Mouse (Mus musculus): ENCODE measurements around the gene Nanog. TPM values are rescaled to one million over a fixed set of nuclear protein-coding genes. Genes with fewer than 3 reads are reported as not detected.
A peak's percentile ranks its signal among the peaks of the same experiment; 100 is the strongest.

Gene Nanog
- polyA plus RNA-seq, 1 experiment from 2014 or later, result 0.09 TPM

DNA sequence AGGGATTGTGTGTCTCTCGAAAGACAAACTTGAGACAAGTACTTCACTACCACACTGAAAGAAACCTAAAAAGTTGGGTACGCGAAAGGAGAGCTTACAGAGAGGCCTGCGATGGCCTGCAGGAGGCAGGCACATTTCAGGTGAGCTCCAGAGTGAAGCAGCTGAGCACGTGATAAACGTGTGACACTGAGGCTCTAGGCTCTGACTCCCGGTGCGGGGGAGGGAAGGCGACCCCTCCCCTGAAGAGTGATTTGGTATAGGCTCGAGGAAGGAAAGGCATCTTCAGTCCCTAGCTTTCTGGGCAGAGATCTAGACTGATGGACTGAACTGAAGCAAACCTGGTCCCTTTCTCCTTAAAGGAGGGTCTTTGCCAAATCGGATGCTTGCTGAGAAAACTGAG is 36.1 kb downstream of the Nanog start:
- ATAC-seq (ENCODE audit: low FRiP score, low read depth), result 0 out of 2 replicates have a peak, but pooled peaks have one; percentile 17
- H3K9me3 ChIP-seq, result no peaks in the 10 kb centered on the region
- H3K27ac ChIP-seq (replicated peaks), result no peak overlapping the region
- H3K36me3 ChIP-seq, result no peaks in the 10 kb centered on the region
- peaks cover 27% of the 10 kb centered on the region for H3K4me1 ChIP-seq (replicated peaks)
- H3K4me3 ChIP-seq, result peak overlapping the region; percentile 6; the same call in 1 of the 2 replicates
- H3K4me2 ChIP-seq, result peak overlapping the region; percentile 5
- peaks cover 20% of the 10 kb centered on the region for H3K27me3 ChIP-seq
- no peak overlapping the region for H3K9ac ChIP-seq
- WGBS, result 23% methylated on average over 11 of the region's 11 CpGs

DNA sequence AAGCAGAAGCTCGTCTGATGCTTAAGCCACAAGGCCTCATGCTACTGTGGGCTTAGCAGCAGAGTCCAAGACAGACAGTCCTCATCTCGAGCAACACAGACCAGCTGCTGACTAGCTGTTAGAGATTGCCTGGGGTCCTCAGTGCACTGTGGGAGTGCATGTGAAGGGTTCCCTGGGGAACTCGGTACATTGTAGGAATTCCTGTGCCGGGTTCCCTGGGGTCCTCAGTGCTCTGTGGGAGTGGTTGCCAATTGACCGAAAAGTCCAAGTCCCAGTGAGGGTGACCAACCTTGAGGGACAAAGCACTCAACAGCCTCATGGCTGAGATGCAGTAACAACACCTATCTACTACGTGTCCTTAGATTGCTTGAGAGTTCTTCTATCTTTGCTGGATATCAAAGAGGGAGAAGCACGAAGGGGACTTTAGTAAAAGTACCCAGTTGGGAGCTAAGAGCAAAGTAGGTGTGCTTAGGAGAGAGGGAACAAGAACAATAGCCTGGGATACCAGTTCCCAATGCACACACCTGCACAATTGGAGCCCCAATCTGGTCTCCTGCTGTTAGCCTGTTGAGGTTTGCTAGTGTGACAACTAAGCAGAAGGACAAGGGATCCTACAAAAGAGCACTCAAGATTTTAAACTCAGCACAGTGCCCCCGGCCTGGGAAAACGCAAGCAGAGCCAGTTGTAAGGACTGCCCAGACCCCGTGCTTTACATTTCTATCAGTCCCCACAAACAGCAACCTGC is 37.4 kb downstream of the Nanog start:
- WGBS, result 30% methylated on average over 10 of the region's 10 CpGs
- H3K4me2 ChIP-seq, result no peak overlapping the region

DNA sequence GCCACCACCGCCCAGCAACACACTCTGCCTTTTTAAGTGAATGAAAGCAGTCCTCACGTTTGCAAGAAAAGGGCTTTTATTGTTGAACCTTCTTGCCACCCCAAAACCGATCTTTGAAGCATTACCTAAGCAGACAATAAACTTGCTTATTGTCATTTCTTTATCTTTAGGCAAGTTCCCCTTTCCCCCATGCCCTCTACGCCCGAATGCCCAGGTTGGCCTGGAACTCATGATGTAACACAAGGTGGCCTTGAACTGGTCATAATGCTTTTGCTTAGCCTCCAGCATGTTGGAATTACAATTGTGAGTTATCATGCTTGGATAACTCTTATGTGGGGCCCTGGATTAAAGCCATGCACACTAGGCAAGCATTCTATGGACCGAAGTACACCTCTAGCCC is 43.3 kb downstream of the Nanog start:
- ATAC-seq (ENCODE audit: low FRiP score, low read depth), result no peak
- no peaks in the 10 kb centered on the region for H3K4me1 ChIP-seq (replicated peaks)
- no peaks in the 10 kb centered on the region for H3K36me3 ChIP-seq
- no peak overlapping the region for H3K4me2 ChIP-seq
- H3K4me3 ChIP-seq, result no peak overlapping the region
- H3K27ac ChIP-seq (replicated peaks), result no peak overlapping the region
- H3K9me3 ChIP-seq, result no peaks in the 10 kb centered on the region
- H3K27me3 ChIP-seq, result 0 out of 2 replicates have a peak, but pooled peaks cover 6% of the 10 kb centered on the region
- H3K9ac ChIP-seq, result no peak overlapping the region
- WGBS, result 89% methylated on average over 6 of the region's 6 CpGs

More for the DNA sequence above, 37.4 kb downstream of the Nanog start:
- H3K27ac ChIP-seq (replicated peaks), result no peak overlapping the region
- no peaks in the 10 kb centered on the region for H3K36me3 ChIP-seq
- no peaks in the 10 kb centered on the region for H3K9me3 ChIP-seq
- no peak for ATAC-seq (ENCODE audit: low FRiP score, low read depth)
- peaks cover 25% of the 10 kb centered on the region for H3K4me1 ChIP-seq (replicated peaks)
- no peak overlapping the region for H3K4me3 ChIP-seq
- peaks cover 20% of the 10 kb centered on the region for H3K27me3 ChIP-seq
- no peak overlapping the region for H3K9ac ChIP-seq

DNA sequence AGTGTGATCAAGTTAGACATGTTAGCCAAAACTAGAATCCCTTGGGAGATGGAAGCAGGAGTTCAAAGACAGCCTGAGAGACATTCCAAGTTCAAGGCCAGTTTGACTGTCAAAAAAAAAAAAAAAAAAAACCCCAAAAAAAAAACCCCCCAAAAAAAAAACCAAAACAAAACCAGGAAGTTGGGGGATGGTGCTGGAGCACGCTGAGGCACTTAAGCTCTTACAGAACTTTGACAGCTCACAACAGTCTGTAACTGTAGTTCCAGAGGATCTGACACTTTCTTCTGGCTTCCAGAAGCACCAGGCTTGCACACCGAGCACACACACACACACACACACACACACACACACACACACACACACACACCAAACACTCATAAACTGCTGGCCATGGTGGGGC is 48.6 kb downstream of the Nanog start:
- no peak for ATAC-seq (ENCODE audit: low FRiP score, low read depth)
- Histone ChIP-seq H3K9ac (no peak overlapping the region), H3K4me3 (no peak overlapping the region), H3K36me3 (no peaks in the 10 kb centered on the region), H3K9me3 (no peaks in the 10 kb centered on the region), H3K27ac (replicated peaks) (no peak overlapping the region), H3K4me1 (replicated peaks) (0 out of 2 replicates have a peak, but pooled peaks cover 3% of the 10 kb centered on the region), H3K27me3 (no peaks in the 10 kb centered on the region), H3K4me2 (no peak overlapping the region)
- 51% methylated on average over 2 of the region's 2 CpGs for WGBS

DNA sequence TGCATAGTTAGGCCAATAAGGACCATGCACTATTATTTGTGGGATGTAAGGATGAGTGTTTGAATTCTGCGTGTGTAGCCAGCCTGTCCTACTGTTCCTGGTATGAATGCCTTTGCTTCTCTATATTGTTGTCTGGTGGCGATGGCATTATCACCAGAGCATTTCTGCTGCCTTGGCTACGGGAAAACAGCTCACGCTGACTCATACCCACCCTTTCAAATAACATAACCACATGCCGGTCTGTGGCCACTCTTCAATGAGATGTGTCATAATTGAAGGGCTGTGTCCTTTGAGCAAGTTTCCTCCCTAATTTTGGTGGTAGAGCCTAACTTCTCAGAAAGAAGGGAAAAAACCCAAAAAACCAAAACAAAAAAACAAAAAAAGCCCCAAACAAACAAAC is 51.4 kb downstream of the Nanog start:
- peaks cover 16% of the 10 kb centered on the region; the same call in 1 of the 2 replicates for H3K4me1 ChIP-seq (replicated peaks)
- no peak overlapping the region for H3K4me2 ChIP-seq
- H3K9me3 ChIP-seq, result no peaks in the 10 kb centered on the region
- no peaks in the 10 kb centered on the region for H3K36me3 ChIP-seq
- WGBS, result 32% methylated on average over 5 of the region's 5 CpGs
- no peak overlapping the region for H3K4me3 ChIP-seq
- ATAC-seq (ENCODE audit: low FRiP score, low read depth), result no peak
- H3K27me3 ChIP-seq, result no peaks in the 10 kb centered on the region
- no peak overlapping the region for H3K9ac ChIP-seq
- no peak overlapping the region for H3K27ac ChIP-seq (replicated peaks)

DNA sequence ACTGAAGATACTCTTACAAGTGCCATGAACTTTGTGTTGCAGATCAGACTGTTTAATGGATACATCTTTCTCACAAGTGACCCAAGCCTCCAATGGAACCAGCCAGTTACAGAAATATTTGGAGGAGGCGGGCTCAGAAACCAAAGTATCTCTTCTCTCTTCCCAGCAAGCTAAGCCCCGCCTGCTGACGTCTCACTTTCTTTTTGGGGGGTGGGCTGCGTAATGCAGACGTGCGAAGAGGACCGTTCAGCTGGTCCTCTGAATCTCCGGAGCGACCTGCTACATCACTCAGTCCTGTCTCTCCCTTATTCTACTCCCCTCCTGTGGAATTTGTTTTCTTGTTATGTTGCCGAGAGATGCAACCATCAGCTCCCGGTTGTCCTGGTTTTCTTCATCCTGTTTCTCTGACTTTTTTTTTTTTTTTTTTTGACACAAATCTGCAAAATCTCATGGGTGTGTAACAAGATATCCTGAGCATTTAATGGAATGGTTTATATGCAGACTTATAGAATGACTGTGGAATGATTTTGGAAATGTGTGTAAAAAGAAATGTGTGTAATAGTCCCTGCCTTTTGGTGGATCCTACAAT is 53.8 kb downstream of the Nanog start:
- no peaks in the 10 kb centered on the region for H3K9me3 ChIP-seq
- H3K27ac ChIP-seq (replicated peaks), result peak overlapping the region; percentile 75
- peak overlapping the region; percentile 45 for H3K4me3 ChIP-seq
- peak overlapping the region; percentile 54 for H3K4me2 ChIP-seq
- H3K36me3 ChIP-seq, result no peaks in the 10 kb centered on the region
- ATAC-seq (ENCODE audit: low FRiP score, low read depth), result peak; percentile 67
- no peaks in the 10 kb centered on the region for H3K27me3 ChIP-seq
- 1% methylated on average over 11 of the region's 11 CpGs for WGBS
- H3K4me1 ChIP-seq (replicated peaks), result peaks cover 28% of the 10 kb centered on the region
- H3K9ac ChIP-seq, result peak overlapping the region; percentile 61

DNA sequence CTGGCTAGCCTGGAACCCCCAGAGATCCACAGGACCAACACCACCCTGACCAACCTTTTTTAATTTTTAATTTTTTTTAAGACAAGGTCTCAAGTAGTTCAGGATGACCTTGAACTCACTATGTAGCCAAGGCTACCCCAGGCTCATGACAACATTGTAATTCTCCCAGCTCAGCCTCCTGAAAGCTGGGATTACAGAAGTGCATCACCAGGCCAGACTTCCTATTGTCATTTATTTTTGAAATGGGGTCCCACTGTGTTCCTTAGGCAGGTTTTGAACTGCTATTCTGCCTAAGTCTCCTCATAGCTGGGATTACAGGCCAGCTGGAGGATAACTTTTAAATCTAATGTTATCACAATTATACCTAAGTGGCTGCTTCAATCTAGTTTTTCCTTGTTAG is 54.6 kb downstream of the Nanog start:
- H3K36me3 ChIP-seq, result no peaks in the 10 kb centered on the region
- peak overlapping the region; percentile 61; the same call in 1 of the 2 replicates for H3K9ac ChIP-seq
- peaks cover 34% of the 10 kb centered on the region for H3K4me1 ChIP-seq (replicated peaks)
- H3K27me3 ChIP-seq, result no peaks in the 10 kb centered on the region
- H3K27ac ChIP-seq (replicated peaks), result peak overlapping the region; percentile 75; the same call in 1 of the 2 replicates
- no peaks in the 10 kb centered on the region for H3K9me3 ChIP-seq
- ATAC-seq (ENCODE audit: low FRiP score, low read depth), result no peak
- peak overlapping the region; percentile 54 for H3K4me2 ChIP-seq
- peak overlapping the region; percentile 45 for H3K4me3 ChIP-seq

DNA sequence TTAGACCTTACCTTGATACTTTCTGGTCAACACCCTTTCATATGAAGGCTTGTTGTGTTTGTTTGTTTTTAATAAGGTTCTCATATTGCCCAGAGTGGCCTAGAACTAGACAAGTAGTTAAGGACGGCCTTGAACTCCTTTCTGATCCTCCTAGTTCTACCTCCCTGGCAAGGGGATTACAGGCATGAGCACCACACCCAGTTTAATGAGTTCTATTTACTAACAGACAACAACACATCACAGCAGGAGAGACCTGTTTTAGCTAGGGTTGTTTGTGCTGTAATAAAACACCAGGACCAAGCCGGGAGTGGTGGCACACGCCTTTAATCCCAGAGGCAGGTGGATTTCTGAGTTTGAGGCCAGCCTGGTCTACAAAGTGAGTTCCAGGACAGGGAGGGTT is 55.2 kb downstream of the Nanog start:
- peaks cover 34% of the 10 kb centered on the region for H3K4me1 ChIP-seq (replicated peaks)
- no peaks in the 10 kb centered on the region for H3K36me3 ChIP-seq
- H3K4me3 ChIP-seq, result no peak overlapping the region
- H3K4me2 ChIP-seq, result no peak overlapping the region
- no peaks in the 10 kb centered on the region for H3K27me3 ChIP-seq
- no peak overlapping the region for H3K27ac ChIP-seq (replicated peaks)
- ATAC-seq (ENCODE audit: low FRiP score, low read depth), result no peak
- no peaks in the 10 kb centered on the region for H3K9me3 ChIP-seq
- WGBS, result 93% methylated on average over 3 of the region's 3 CpGs
- no peak overlapping the region for H3K9ac ChIP-seq

DNA sequence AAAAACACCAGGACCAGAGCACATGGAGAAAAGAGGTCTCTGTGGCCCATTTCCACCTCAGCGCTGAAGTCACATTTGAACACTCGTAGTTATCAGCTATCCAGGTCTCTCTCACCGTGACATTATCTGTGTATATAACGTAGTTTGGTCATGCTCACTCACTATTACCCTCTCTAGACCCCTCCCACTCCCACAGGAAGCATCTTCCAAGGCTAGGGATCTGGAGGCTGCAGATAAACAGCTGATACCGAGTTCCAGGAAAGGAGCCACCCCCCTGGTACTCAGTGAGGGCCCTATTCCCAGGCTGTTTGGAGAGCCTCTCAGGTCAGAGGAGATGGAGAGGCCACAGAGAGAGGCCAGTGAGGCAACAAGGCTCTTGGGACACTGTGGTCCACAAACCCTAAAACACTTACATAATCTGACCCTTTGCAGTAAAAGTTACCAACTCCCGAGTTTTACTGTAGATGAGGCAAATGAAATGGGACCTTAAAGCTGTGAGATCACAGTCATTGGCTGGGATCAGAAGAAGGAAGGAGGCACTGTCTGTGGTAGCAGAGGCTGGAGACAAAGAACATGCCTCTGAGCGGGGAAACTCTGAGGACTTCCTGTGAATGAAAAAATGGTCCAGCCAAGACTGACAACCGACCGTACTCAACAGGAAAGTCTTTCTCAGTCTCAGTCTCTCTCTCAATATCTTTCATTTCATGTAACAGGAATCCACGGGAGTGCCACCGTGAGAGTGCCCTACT is 55.8 kb downstream of the Nanog start:
- H3K4me2 ChIP-seq, result no peak overlapping the region
- no peaks in the 10 kb centered on the region for H3K36me3 ChIP-seq
- no peak overlapping the region for H3K9ac ChIP-seq
- 0 out of 2 replicates have a peak overlapping the region, but pooled peaks have one; percentile 50 for H3K4me3 ChIP-seq
- ATAC-seq (ENCODE audit: low FRiP score, low read depth), result no peak
- no peaks in the 10 kb centered on the region for H3K27me3 ChIP-seq
- H3K27ac ChIP-seq (replicated peaks), result peak overlapping the region; percentile 98; the same call in 1 of the 2 replicates
- H3K9me3 ChIP-seq, result no peaks in the 10 kb centered on the region
- WGBS, result 80% methylated on average over 11 of the region's 11 CpGs
- peaks cover 34% of the 10 kb centered on the region for H3K4me1 ChIP-seq (replicated peaks)

DNA sequence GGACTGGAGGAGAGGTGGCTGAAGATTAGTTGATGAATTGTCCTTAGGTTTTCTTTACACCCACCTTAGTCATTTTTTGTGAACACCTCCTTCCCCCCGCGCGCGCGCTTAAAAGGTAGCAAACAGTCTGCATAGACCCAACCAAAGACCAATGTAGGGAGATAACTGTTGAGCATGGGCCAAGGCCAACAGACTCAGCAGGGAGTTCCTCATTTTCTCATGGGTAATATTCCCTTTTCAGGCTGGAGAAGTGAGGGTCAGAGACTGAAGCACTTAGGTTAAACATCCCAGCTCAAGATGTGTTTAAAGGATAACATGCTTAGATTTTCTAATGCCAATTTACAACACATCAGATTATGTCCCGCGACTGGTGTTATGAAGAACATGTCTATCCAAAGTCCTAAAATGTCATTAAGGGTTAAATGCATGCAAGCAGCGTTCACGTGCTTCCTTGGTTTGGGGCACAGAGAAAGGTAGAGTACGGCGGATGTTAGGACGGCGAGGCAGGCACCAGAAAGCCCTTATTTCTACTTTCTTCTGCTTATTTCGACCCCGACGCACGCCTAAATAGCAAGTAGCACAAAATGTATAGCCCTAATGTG is 56.7 kb downstream of the Nanog start:
- Histone ChIP-seq H3K27me3 (no peaks in the 10 kb centered on the region), H3K9me3 (no peaks in the 10 kb centered on the region), H3K4me1 (replicated peaks) (peaks cover 34% of the 10 kb centered on the region), H3K27ac (replicated peaks) (peak overlapping the region; percentile 98), H3K36me3 (no peaks in the 10 kb centered on the region), H3K4me3 (peak overlapping the region; percentile 50), H3K4me2 (peak overlapping the region; percentile 80), H3K9ac (peak overlapping the region; percentile 74)
- WGBS, result 31% methylated on average over 17 of the region's 17 CpGs
- peak; percentile 29 for ATAC-seq (ENCODE audit: low FRiP score, low read depth)

Measured in hindbrain, embryonic 15.5 days (tissue).